Mouse (Mus musculus): ENCODE results near the gene Clns1a.

The Clns1a gene

GRCm38 (mm10) chr7:97726778-97727177, 30.3 kb downstream of the Clns1a start:
- in situ Hi-C loops (cut with MboI) = loop anchor here (25.0 kb wide), 1 partner anchor 386 kb away; the partner anchor contains the start of gene Myo7a

DNA sequence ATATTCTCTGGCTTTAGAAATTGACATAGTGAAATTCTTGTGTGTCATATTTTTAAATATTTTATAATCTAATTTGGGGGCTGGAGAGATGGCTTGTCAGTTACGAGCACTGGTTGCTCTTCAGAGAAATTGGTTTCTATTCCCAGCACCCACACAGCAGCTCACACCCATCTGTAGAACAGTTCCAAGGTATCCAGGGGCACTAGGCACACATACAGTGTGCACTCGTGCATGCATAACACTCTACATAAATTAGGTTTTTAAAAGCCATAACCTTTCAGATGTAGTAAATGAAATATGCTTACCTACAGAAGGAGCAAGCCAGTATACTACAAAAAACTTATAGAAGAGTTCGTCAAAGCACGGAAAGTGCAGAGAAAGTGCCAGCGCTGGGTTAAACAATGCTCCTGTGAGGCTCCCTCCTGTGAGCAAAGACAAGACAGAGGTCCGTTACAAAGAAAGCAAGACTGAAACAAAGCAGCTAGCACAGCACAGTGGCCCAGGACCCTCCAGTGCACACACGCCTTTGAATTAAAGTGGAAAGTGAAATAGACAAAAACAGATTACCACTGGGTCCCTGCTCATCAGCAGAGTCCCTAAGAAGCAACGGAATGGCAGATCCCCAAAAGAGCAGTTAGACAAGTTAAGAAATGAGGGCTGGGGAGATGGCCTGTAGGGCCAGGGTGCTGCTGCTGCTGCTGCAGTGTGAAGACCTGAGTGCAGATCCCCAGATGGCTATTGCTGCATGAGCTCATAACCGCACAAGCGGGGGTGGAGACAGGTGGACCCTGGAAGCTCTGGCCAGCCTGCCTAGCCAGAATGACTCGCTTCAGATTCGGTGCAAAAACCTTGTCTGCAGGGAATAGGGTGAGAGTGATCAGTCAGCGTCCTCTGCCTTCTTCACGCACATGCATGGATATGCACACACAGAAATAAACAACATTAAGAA, 32.5 kb downstream of the Clns1a start:
- in situ Hi-C loops (cut with MboI) = loop anchor here (25.0 kb wide), 1 partner anchor 383 kb away; the partner anchor contains the start of gene Myo7a

- in situ Hi-C loops (cut with MboI) = loop anchor here (25.0 kb wide), 1 partner anchor 382 kb away; the partner anchor contains the start of gene Myo7a
Measured at GRCm38 (mm10) chr7:97730427-97730826, 34.0 kb downstream of the Clns1a start.

GRCm38 (mm10) chr7:97733606-97734005, 37.2 kb downstream of the Clns1a start:
- in situ Hi-C loops (cut with MboI) = loop anchor here (25.0 kb wide), 1 partner anchor 379 kb away; the partner anchor contains the start of gene Myo7a

DNA sequence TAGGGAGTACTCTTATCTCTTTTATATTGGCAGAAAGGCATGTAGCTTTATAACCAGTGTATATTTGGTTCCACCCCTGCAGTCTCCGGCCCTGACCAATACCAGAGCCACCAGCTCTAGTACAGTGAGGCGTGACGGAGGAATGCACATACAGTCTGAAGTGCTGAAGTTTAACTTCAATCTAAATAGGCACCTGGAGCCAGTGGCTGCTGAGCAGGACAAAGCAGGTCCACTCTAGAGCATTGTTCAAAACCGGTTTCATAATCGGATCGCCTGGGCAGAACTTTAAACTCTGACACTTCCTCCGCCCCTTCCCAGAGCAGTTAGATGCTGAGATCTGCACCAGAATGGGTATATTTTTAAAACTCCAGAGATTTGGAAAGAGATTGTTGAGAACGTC, 38.6 kb downstream of the Clns1a start:
- in situ Hi-C loops (cut with MboI) = loop anchor here (25.0 kb wide), 1 partner anchor 377 kb away; the partner anchor contains the start of gene Myo7a

DNA sequence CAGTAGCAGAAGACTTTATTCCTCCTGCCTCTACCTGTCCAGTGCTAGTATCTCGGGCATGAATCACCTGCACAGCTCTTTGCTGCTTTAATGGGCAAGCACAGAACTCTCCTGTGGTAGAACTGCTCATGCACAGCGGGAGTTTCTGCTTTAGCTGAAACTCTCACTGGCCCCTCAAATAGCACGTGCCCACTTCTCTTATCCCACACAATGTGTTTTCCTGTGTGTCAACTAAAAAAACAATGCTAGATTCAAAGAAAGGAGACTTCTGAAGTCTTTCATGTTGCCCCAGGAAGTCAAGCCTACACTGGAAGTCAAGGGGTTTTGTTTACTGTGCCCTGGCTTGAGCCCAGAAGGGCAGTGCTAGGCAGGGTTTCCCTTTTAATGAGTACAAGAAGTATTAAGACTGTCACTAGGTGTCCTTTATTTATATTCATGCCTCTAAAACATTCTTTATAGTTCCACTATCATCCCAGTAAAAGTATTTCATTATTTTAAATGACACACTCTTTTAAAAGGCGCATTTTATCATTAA, 39.5 kb downstream of the Clns1a start:
- in situ Hi-C loops (cut with MboI) = loop anchor here (25.0 kb wide), 1 partner anchor 376 kb away; the partner anchor contains the start of gene Myo7a

- in situ Hi-C loops (cut with MboI) = loop anchor here (25.0 kb wide), 1 partner anchor 375 kb away; the partner anchor contains the start of gene Myo7a
Measured at GRCm38 (mm10) chr7:97737256-97737637, 40.8 kb downstream of the Clns1a start.

DNA sequence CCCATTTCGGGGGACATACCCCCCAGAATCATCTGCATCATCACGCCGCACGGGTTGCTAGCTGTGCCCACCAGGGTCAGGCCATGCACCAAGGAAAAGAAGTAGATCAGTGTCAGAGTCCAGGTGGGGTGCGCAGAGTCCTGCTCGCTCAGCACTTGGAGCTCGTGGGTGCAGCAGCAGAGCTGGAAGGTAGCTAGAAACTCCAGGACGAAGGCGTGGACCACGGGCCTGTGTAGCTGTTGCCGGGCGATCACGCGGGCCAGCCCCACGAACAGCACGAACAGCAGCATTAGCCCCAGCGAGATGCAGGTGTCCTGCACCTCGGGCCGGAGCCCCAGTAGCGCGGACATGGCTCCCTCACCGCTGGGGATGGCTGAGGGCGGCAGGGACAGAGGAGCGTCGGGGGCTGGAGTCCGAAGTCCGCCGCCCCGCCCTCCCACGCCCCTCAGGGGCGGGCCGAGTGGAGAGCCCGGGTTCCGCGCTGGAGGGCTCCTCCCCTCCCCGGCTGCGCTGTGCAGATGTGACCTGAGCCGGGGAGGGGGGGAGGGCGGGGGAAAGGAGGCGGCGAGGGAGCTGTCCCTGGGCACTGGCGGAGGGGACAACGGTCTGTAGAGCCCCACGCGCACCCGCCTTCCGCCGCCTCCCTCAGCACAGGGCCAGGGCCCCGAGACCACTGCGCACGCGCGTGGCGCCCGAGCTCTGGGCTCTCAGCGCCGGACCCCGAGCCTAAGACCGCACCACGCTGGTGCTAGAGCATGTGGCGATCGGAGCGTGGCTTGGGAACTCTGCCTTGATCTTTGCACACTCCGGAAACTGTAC, 41.4 kb downstream of the Clns1a start, which contains the start of gene Aqp11:
Gene Aqp11, minus strand, starts transcription at position 652 of the 819 bp plus-strand sequence.
- in situ Hi-C loops (cut with MboI) = loop anchor here (25.0 kb wide), 1 partner anchor 374 kb away; the partner anchor contains the start of gene Myo7a

DNA sequence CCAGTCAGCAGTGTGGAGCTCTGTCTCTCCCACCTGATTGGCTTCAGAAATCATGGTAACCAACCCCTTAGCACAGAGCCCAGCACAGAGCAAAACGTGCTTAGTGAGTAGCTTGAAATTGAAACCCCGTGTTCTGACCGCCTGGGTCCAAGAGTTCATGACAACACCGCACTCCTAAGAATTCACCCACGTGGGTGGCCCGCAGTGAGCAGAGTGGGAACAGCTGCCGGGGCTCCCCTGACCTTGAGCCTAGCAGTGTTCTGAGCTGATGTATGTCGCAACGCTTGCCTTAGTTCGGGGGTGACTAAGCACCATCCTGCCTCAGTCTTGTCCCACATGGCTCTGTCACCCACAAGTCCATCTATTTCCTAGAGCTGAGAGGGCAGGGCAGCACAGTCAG, 44.5 kb downstream of the Clns1a start:
- in situ Hi-C loops (cut with MboI) = loop anchor here (10.0 to 25.0 kb wide), 2 partner anchors 224 to 371 kb away; partner anchors contain the start of gene Myo7a

DNA sequence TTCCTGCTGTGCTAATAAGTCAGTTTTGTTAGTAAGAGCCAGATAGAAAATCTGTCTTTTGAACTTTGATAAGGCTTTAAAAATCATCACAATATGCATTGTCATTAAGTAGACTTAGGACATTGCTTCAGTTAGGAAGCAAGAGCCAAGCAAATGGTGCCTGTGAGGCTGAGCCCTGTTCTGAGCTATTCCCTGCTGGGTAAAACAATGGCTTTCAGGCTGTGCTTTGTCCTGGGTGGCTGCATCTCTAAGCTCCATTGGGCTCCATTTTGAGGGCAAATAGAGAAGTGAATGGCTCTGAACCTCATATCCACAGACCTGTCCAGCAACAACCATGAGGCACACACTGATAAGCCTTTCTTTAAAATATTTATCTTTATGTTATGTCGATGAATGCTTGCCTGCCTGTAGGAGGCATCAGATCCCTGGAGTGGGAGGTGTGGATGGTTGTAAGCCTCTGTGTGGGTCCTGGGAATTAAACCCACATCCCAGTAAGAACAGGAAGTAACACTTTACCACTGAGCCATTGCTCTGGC, 45.4 kb downstream of the Clns1a start:
- in situ Hi-C loops (cut with MboI) = loop anchor here (10.0 to 25.0 kb wide), 2 partner anchors 223 to 370 kb away; partner anchors contain the start of gene Myo7a

- in situ Hi-C loops (cut with MboI) = loop anchor here (10.0 to 25.0 kb wide), 2 partner anchors 220 to 367 kb away; partner anchors contain the start of gene Myo7a
Measured at GRCm38 (mm10) chr7:97745299-97745698, 48.9 kb downstream of the Clns1a start.

DNA sequence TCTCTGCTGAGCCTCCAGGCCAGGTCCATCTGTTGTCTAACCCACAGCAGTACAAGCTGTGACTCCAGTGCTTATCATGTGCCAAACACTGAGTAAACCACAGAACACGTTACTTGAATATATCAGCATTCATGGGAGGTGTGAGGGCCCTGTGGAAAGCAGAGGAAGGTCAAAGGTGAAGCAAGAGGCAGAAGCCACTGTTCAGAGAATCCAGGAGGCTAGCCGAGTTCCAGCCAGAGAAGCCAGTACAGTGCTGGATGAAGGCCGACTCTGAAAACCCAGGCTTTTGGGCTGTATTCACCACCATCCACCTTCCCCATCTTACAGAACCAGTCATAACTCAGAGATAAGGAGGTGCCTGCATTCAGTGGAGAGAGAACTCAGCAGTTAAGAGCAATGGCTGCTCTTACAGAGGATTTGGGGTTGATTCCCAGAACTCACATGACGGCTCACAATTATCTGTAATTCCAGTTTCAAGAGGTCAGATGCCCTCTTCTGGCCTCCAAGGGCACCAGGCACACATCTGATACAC, 50.8 kb downstream of the Clns1a start:
- in situ Hi-C loops (cut with MboI) = loop anchor here (10.0 to 25.0 kb wide), 2 partner anchors 218 to 365 kb away; partner anchors contain the start of gene Myo7a

GRCm38 (mm10) chr7:97747787-97748497, 51.5 kb downstream of the Clns1a start:
- in situ Hi-C loops (cut with MboI) = loop anchor here (10.0 to 25.0 kb wide), 2 partner anchors 217 to 364 kb away; partner anchors contain the start of gene Myo7a

DNA sequence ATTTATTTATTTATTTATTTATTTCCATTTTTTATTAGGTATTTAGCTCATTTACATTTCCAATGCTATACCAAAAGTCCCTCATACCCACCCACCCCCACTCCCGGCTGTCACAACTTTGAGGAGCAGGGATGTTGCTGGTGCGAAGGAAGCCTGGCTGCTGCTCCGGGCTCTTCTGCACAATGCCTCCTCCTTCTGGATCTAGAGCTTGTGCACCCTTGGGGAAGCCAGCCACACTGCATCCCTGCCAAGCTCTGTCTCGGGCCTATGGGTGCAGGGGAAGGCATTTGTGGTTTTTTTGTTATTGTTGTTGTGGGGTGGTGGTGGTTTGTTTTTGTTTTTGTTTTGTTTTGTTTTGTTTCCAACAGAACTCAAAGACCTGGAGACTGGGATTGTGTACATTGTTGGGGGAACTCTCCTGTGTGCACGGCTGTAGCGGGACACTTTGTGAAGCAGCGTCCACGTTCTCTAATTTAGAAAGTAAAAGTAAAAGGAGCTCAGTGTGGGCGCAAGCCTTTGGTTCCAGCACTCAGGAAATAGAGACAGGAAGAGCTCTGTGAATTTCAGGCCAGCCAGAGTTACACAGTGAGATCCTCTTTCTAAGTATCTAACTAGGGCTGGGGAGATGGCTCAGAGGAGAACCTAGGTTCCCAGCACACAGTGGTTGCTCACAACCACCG, 52.2 kb downstream of the Clns1a start:
- in situ Hi-C loops (cut with MboI) = loop anchor here (10.0 to 25.0 kb wide), 2 partner anchors 216 to 364 kb away; partner anchors contain the start of gene Myo7a

DNA sequence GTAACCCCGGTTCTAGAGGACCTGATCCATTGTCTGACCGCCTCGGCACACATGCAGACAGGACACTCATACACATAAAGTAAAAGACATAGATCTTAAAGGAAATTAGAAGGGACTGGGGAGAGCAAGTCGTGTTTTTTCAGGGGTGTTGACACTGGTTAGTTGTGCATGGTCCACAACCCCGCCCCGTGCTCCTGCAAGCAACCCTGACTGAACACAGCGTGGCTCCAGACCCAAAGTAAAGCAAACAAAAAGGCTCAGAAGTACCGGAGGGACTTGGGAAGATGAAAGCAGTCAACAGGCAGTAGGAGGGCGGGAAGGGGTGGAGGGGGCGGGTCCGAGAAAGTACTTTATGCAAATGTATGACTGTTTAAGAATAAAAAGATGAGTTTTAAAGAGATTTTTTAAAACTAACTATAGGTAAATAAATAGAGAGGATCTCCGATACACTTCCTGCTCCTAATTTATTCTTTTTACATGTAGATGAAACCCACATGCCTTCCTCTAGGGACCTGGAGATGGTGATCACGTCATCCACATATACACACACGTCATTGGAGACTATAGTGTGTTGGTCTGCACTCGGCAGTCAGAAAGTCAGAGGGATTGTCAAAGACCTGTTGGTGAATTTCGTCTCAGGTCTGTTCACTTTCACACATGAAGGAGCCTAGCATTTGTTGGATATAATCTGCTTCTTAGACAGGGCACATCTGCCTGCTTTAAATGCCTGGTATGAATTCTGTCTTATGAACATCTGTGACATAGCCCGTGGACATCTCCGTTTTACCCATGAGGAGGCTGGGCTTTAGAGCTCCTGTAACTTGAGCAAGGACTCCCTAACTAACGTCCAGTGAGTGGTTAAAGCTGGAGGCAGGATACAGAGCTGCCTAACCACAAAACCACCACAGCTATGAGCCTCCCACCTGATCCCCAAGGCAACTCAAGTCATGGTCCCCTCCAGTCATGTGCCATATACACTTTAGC, 53.1 kb downstream of the Clns1a start:
- in situ Hi-C loops (cut with MboI) = loop anchor here (10.0 to 25.0 kb wide), 2 partner anchors 215 to 363 kb away; partner anchors contain the start of gene Myo7a

DNA sequence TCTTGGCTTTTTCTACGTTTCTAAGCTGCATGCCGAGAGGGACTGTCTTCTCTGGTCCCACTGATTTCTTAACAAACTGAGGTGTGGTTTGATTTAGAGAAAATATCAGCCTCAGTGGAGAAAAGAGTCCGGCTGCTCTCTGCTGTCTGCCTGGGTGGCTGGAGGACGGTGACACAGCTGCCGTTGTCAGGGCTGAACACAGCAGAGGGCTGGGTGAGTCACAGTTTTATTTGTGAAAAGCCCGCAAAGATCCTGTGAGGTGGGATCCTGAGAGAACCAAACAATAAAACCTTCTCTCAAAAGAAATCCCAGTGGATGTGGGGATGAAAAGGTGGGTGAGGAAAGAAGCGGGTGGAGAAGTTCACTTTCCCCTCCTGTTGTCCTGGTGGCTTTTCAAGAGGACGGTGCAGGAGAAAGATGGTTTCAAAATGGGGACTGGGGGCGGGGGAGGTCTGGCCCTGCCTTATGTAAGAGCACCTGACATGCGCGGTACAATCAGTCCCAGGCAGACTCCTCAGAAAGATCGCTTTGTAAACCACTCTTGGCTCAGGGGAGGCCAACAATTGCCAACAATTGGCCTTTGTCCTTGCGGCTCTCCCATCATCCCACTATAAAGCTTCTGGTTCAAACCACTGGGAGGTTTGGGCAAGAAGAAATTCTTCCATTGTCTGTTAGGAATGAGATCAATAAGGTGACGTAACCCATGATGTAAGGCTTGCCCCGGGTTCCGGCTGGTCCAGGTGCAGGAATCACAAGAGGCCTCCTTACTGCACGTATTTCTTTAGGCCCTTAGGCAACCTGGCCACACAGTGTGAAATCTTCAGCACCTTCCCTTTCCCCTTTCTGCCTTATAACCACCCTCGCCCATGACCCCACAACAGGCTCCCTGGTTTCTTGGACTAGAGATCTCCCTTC, 60.8 kb downstream of the Clns1a start:
- in situ Hi-C loops (cut with MboI) = no loop called here

- in situ Hi-C loops (cut with MboI) = no loop called here
Measured at GRCm38 (mm10) chr7:97764591-97764990, 68.2 kb downstream of the Clns1a start.
